Mouse (Mus musculus) liver, embryonic 16.5 days (tissue): ENCODE measurements around the gene Kat2b. TPM values are rescaled to one million over a fixed set of nuclear protein-coding genes. Genes with fewer than 3 reads are reported as not detected.
"Not testable (repeated sequence)": the region's sequence is repeated elsewhere in the genome, so short reads cannot be mapped to it uniquely, and the experiment has no call there.

ENCODE experiments used
- ATAC-seq: fragments of 200-750 bp; cut with Nextera tagmentation; 2 replicates; pipeline ENCODE4 v1.8.0; 2017; ENCODE audit warnings: low read depth, mild to moderate bottlenecking, moderate number of reproducible peaks, moderate library complexity
- H3K27ac ChIP-seq: fragments of 300-500 bp; sonication (generic); 2 replicates; pipeline ENCODE4 v1.5.1; 2014; ENCODE audit warnings: mild to moderate bottlenecking, low read length
- H3K27me3 ChIP-seq: fragments of 300-500 bp; sonication (generic); 2 replicates; pipeline ENCODE4 v1.6.1; 2014; ENCODE audit warnings: low read depth, low read length, mixed read lengths; ENCODE audit not compliant: control insufficient read depth, insufficient read depth
- H3K36me3 ChIP-seq: fragments of 300-500 bp; sonication (generic); 2 replicates; pipeline ENCODE4 v1.6.1; 2014; ENCODE audit warnings: mild to moderate bottlenecking; ENCODE audit not compliant: control insufficient read depth, insufficient read depth
- H3K4me1 ChIP-seq: fragments of 300-500 bp; sonication (generic); 2 replicates; pipeline ENCODE4 v1.6.1; 2014; ENCODE audit warnings: low read depth, low read length, mixed read lengths; ENCODE audit not compliant: control insufficient read depth
- H3K4me2 ChIP-seq: fragments of 300-500 bp; sonication (generic); 2 replicates; pipeline ENCODE4 v1.6.1; 2014; ENCODE audit warnings: low read depth, low read length, mixed read lengths
- H3K4me3 ChIP-seq: fragments of 300-500 bp; sonication (generic); 2 replicates; pipeline ENCODE4 v1.5.1; 2014; ENCODE audit warnings: low read depth, mild to moderate bottlenecking, low read length
- H3K9ac ChIP-seq: fragments of 300-500 bp; sonication (generic); 2 replicates; pipeline ENCODE4 v1.6.1; 2014; ENCODE audit warnings: low read depth, low read length
- H3K9me3 ChIP-seq: fragments of 300-500 bp; sonication (generic); replicated peaks from 2 replicates; pipeline ENCODE4 v1.6.1; 2016; ENCODE audit warnings: low read length; ENCODE audit not compliant: control insufficient read depth
- WGBS: fragments of 180-500 bp; shearing (Covaris S2); extraction: QIAGEN DNeasy Blood & Tissue Kit; methylation state at CpG from one replicate; pipeline ENCODE4 v1.1.7; 2014; ENCODE audit not compliant: insufficient replicate concordance; 5-methylcytosine and 5-hydroxymethylcytosine counted together
- polyA plus RNA-seq: library from polyadenylated mRNA; unstranded; fragments of >200 nt; fragmentation: Nextera tagmentation; extraction: Ambion mirVana; gene quantifications from 2 replicates; pipeline ENCODE4 v1.2.1, GENCODE M21; 2015

The Kat2b gene
- polyA plus RNA-seq, 1 experiment from 2014 or later: 5.2 TPM

DNA sequence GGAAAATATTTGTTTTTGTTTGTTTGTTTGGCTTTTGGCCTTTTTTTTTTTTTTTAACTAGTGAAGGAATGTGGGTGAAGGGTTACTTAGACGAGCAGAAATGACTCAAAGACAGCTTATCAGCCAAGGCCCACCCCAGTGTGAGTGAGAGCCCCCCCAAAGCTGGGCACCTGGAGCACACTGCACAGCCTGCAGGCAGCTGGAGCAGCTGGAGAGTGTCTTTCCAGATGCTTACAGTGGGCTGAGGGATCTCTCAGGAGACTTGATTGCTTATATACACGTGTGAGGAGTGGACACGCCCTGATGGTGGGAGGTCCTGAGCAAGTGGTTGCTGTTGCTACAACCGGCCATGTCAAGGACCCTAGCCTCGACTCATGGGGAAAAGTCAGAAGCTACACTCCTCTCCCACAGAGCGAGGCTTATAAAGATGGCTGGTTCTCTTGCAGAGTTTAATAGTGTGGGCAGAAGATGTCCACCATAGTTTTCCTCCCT lies 89.8 kb downstream of the Kat2b start:
- Histone ChIP-seq H3K4me1 (no peaks in the 10 kb centered on the region), H3K9me3 (no peaks in the 10 kb centered on the region), H3K4me3 (no peak overlapping the region), H3K4me2 (no peak overlapping the region), H3K36me3 (peaks cover 19% of the 10 kb centered on the region), H3K27ac (no peak overlapping the region), H3K9ac (no peak overlapping the region), H3K27me3 (no peaks in the 10 kb centered on the region)
- ATAC-seq: no peak
- 64% methylated on average over 6 of the region's 6 CpGs for WGBS

DNA sequence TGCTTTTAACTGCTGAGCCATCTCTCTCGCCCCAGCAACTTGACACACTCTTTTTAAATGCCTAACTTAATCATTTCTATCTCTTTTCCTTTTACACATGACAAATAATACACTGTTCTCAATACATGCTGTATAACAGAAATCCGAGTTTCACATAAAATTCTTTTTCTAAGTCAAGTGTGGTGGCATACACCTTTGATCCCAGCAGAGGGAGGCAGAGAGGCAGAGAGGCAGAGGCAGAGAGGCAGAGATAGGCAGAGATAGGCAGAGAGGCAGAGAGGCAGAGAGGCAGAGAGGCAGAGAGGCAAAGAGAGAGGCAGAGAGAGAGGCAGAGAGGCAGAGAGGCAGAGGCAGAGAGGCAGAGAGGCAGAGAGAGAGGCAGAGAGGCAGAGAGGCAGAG lies 90.7 kb downstream of the Kat2b start:
- H3K4me1 ChIP-seq, H3K9ac ChIP-seq, H3K27ac ChIP-seq, H3K9me3 ChIP-seq, H3K4me3 ChIP-seq, H3K4me2 ChIP-seq, H3K27me3 ChIP-seq, ATAC-seq: not testable (repeated sequence)
- peaks cover 19% of the 10 kb centered on the region for H3K36me3 ChIP-seq
- 72% methylated on average over 2 of the region's 2 CpGs for WGBS

- H3K27me3 ChIP-seq: no peaks in the 10 kb centered on the region
- no peak overlapping the region for H3K4me3 ChIP-seq
- ATAC-seq: no peak
- no peak overlapping the region for H3K4me2 ChIP-seq
- no peak overlapping the region for H3K27ac ChIP-seq
- peaks cover 15% of the 10 kb centered on the region for H3K36me3 ChIP-seq
- H3K4me1 ChIP-seq: no peaks in the 10 kb centered on the region
- no peak overlapping the region for H3K9ac ChIP-seq
- 69% methylated on average over 2 of the region's 2 CpGs for WGBS
- H3K9me3 ChIP-seq: no peaks in the 10 kb centered on the region
These were observed 92.0 kb downstream of the Kat2b start for GRCm38 (mm10) chr17:53658668-53659067.

DNA sequence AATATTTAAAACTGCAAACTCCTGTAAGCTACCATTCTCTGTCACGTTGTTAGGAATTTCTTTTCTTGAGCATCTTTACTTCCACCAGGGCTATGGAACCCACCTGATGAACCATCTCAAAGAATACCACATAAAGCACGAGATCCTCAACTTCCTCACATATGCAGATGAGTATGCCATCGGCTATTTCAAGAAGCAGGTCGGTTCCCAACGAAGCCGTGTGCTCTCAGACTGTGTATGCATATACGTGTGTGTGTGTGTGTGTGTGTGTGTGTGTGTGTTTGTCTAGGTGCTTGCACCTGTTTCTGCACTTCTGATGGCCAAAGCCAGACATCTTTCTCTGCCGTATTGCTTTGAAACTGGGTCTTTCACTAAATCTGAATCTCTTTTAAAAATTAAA lies 92.6 kb downstream of the Kat2b start:
- Histone ChIP-seq H3K4me1 (no peaks in the 10 kb centered on the region), H3K4me2 (no peak overlapping the region), H3K9me3 (no peaks in the 10 kb centered on the region), H3K4me3 (no peak overlapping the region), H3K27me3 (no peaks in the 10 kb centered on the region), H3K36me3 (peaks cover 12% of the 10 kb centered on the region), H3K9ac (no peak overlapping the region), H3K27ac (no peak overlapping the region)
- no peak for ATAC-seq
- 81% methylated on average over 8 of the region's 8 CpGs for WGBS

DNA sequence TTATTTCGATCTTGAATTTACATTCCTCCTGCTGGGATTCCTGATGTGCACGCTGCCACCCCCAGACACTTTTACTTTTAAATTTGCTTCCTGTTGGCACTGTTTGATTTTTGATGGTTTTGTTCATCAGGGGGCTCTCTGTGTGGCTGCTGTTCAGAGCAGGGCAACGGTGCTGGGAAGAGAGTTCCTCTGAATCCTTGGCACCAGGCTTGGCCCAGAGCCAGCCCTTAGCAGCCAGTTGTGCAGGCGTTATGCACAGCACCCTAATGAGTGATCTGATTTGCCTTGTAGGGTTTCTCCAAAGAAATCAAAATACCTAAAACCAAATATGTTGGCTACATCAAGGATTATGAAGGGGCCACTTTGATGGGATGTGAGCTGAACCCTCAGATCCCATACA lies 93.1 kb downstream of the Kat2b start:
- no peak for ATAC-seq
- WGBS: 69% methylated on average over 4 of the region's 4 CpGs
- peaks cover 8% of the 10 kb centered on the region for H3K36me3 ChIP-seq
- no peaks in the 10 kb centered on the region for H3K9me3 ChIP-seq
- H3K4me2 ChIP-seq: no peak overlapping the region
- no peak overlapping the region for H3K4me3 ChIP-seq
- H3K4me1 ChIP-seq: no peaks in the 10 kb centered on the region
- H3K9ac ChIP-seq: no peak overlapping the region
- no peaks in the 10 kb centered on the region for H3K27me3 ChIP-seq
- no peak overlapping the region for H3K27ac ChIP-seq

GRCm38 (mm10) chr17:53661056-53661840 lies 94.6 kb downstream of the Kat2b start:
- Histone ChIP-seq H3K27me3 (no peaks in the 10 kb centered on the region), H3K9me3 (no peaks in the 10 kb centered on the region), H3K4me2 (no peak overlapping the region), H3K36me3 (peaks cover 2% of the 10 kb centered on the region; the same call in 1 of the 2 replicates), H3K4me3 (no peak overlapping the region), H3K27ac (no peak overlapping the region), H3K9ac (no peak overlapping the region), H3K4me1 (no peaks in the 10 kb centered on the region)
- 75% methylated on average over 6 of the region's 6 CpGs for WGBS
- ATAC-seq: no peak

DNA sequence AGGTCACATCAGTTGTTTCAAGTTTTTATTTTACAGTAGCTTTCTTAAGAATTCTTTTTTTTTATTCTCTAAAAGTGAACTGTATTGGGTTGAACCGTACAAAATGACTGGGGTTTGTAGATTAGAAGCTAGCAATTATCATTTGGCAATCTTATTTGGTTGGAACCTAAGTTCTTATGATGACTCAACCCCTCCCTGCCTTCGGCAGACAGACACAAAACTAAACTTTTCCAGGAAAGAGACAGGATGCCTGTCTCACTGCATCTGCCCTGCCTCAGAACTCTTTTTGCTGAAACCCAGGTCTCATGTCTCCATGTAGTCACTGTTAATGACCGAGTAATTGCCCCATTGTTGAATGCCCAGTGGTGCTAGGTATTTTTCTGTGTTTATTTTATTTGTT lies 97.6 kb downstream of the Kat2b start:
- ATAC-seq: no peak
- Histone ChIP-seq H3K9me3 (no peaks in the 10 kb centered on the region), H3K9ac (no peak overlapping the region), H3K4me3 (no peak overlapping the region), H3K4me2 (no peak overlapping the region), H3K27ac (no peak overlapping the region), H3K27me3 (no peaks in the 10 kb centered on the region), H3K4me1 (no peaks in the 10 kb centered on the region), H3K36me3 (peaks cover 9% of the 10 kb centered on the region)
- whole genome bisulfite sequencing: 67% methylated on average over 3 of the region's 3 CpGs

- Histone ChIP-seq H3K4me3 (no peak overlapping the region), H3K4me2 (no peak overlapping the region), H3K4me1 (no peaks in the 10 kb centered on the region), H3K9me3 (no peaks in the 10 kb centered on the region), H3K27me3 (no peaks in the 10 kb centered on the region), H3K36me3 (peaks cover 12% of the 10 kb centered on the region), H3K27ac (no peak overlapping the region), H3K9ac (no peak overlapping the region)
- no peak for ATAC-seq
- 72% methylated on average over 2 of the region's 2 CpGs for WGBS
These were observed 98.2 kb downstream of the Kat2b start for GRCm38 (mm10) chr17:53664703-53665382.

DNA sequence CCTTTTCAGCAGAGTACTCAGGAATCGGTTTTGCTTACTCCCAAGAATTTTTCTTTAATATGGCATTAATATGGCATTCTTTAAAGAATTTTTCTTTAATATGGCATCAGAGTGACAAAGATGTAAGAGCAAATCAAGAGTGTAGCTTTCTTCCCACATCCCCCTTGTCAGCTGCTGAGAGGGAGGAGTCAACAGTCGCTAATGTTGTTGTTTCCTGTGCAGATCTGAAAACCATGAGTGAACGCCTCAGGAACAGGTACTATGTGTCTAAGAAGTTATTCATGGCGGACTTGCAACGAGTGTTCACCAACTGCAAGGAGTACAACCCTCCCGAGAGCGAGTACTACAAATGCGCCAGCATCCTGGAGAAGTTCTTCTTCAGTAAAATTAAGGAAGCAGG lies 103.8 kb downstream of the Kat2b start:
- no peaks in the 10 kb centered on the region for H3K4me1 ChIP-seq
- no peak overlapping the region for H3K4me3 ChIP-seq
- H3K27ac ChIP-seq: no peak overlapping the region
- peaks cover 38% of the 10 kb centered on the region for H3K36me3 ChIP-seq
- H3K27me3 ChIP-seq: no peaks in the 10 kb centered on the region
- no peak overlapping the region for H3K4me2 ChIP-seq
- no peak overlapping the region for H3K9ac ChIP-seq
- no peaks in the 10 kb centered on the region for H3K9me3 ChIP-seq
- WGBS: 80% methylated on average over 8 of the region's 8 CpGs
- no peak for ATAC-seq
